Mouse (Mus musculus) myocyte (in vitro differentiated cells): ENCODE measurements around the gene Gm42791.

ENCODE experiments used
- E2F4 ChIP-seq: IDR thresholded peaks from one replicate; pipeline ENCODE4 v1.6.1; 2011; ENCODE audit warnings: mild to moderate bottlenecking, control low read depth, moderate library complexity; ENCODE audit not compliant: insufficient read depth
- MAX ChIP-seq: IDR thresholded peaks from one replicate; pipeline ENCODE4 v1.6.1; 2011; ENCODE audit warnings: low read depth, mild to moderate bottlenecking, control low read depth
- POLR2A ChIP-seq: IDR thresholded peaks from one replicate; pipeline ENCODE4 v1.6.1; 2011; ENCODE audit warnings: low read depth, mild to moderate bottlenecking, control low read depth, moderate library complexity; ENCODE audit not compliant: insufficient read length
- TCF12 ChIP-seq: IDR thresholded peaks from one replicate; pipeline ENCODE4 v1.6.1; 2011; ENCODE audit warnings: mild to moderate bottlenecking, control low read depth; ENCODE audit not compliant: poor library complexity, insufficient read depth, severe bottlenecking
- TCF3 ChIP-seq: IDR thresholded peaks from one replicate; pipeline ENCODE4 v1.6.1; 2011; ENCODE audit warnings: low read depth, control low read depth; ENCODE audit not compliant: insufficient read length
- USF1 ChIP-seq: IDR thresholded peaks from one replicate; pipeline ENCODE4 v1.6.1; 2011; ENCODE audit warnings: low read depth, mild to moderate bottlenecking, control low read depth, moderate library complexity

- TF ChIP-seq E2F4 (no peak), POLR2A (no peak), TCF3 (no peak), MAX (no peak), TCF12 (no peak), USF1 (no peak)
Observed at GRCm38 (mm10) chr5:148942305-148942704, 52.6 kb downstream of the Gm42791 start.
